Mouse (Mus musculus): Measurements from ENCODE around the gene Pick1.

DNA sequence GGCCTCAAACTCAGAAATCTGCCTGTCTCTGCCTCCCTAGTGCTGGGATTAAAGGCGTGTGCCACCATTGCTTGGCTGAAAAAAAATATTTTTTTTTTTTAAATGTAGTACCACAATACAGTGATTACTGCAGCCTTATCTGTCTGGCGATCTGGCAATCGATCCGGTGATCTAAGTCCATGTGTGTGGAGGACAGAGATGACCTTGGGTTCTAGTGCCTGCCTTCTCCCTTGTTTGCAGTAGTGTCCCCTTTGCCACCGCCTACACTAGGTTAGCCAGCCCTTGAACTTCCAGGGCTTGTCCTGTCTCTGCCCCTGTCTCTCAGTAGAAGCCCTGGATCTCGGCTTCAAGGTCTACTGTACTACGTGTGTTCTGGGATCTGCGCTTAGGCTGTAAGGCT is 41.2 kb upstream of the Pick1 start:
- no peak for TF ChIP-seq CTCF (IDR thresholded peaks at IDR 0.05; ENCODE audit: extremely low read depth, insufficient read depth, insufficient read length, insufficient replicate concordance)
- TF ChIP-seq POLR2A (IDR thresholded peaks at IDR 0.05; ENCODE audit: low read depth, low read length): no peak

Data from spleen, adult 2 months (tissue).